Mouse (Mus musculus) lung, postnatal 0 days (tissue): ENCODE data around the gene Slc29a2.

ENCODE experiments used
- CTCF ChIP-seq: IDR thresholded peaks from 2 replicates; pipeline ENCODE4 v1.5.1; 2016; ENCODE audit warnings: antibody characterized with exemption, mild to moderate bottlenecking
- EP300 ChIP-seq: IDR thresholded peaks from 2 replicates; pipeline ENCODE4 v1.6.1; 2016; ENCODE audit warnings: antibody characterized with exemption, mild to moderate bottlenecking, control low read depth

- TF ChIP-seq CTCF = peak; percentile 44
- no peak for TF ChIP-seq EP300
These were observed 34.6 kb upstream of the Slc29a2 start for GRCm38 (mm10) chr19:4989013-4989412.
